Mouse (Mus musculus) liver, postnatal 0 days (tissue): ENCODE data around the gene Vmn2r84. TPM values are rescaled to one million over a fixed set of nuclear protein-coding genes. Genes with fewer than 3 reads are reported as not detected.
"Not testable (repeated sequence)": the region's sequence is repeated elsewhere in the genome, so short reads cannot be mapped to it uniquely, and the experiment has no call there.

ENCODE experiments used
- ATAC-seq: fragments of 200-750 bp; cut with Nextera tagmentation; 2 replicates; pipeline ENCODE4 v1.8.0; 2017; ENCODE audit warnings: mild to moderate bottlenecking, moderate library complexity
- DNase-seq: peaks from one replicate; pipeline ENCODE4 v3.0.0-alpha.2; 2016
- H3K27ac ChIP-seq: fragments of 300-500 bp; sonication (generic); 2 replicates; pipeline ENCODE4 v1.5.1; 2014; ENCODE audit warnings: antibody characterized with exemption, moderate library complexity, mild to moderate bottlenecking, low read depth
- H3K27me3 ChIP-seq: fragments of 300-500 bp; sonication (generic); 2 replicates; pipeline ENCODE4 v1.6.1; 2014; ENCODE audit warnings: low read length, control low read depth, mixed read lengths; ENCODE audit not compliant: insufficient read depth
- H3K36me3 ChIP-seq: fragments of 300-500 bp; sonication (generic); replicated peaks from 2 replicates; pipeline ENCODE4 v1.6.1; 2014; ENCODE audit warnings: mild to moderate bottlenecking, control low read depth, low read length, moderate library complexity, mixed read lengths; ENCODE audit not compliant: insufficient read depth
- H3K4me1 ChIP-seq: fragments of 300-500 bp; sonication (generic); 2 replicates; pipeline ENCODE4 v1.6.1; 2014; ENCODE audit warnings: antibody characterized with exemption, mild to moderate bottlenecking, control low read depth; ENCODE audit not compliant: insufficient read depth
- H3K4me2 ChIP-seq: fragments of 300-500 bp; sonication (generic); 2 replicates; pipeline ENCODE4 v1.6.1; 2014; ENCODE audit warnings: low read depth, mild to moderate bottlenecking, low read length, moderate library complexity, mixed read lengths
- H3K4me3 ChIP-seq: fragments of 300-500 bp; sonication (generic); 2 replicates; pipeline ENCODE4 v1.5.1; 2014; ENCODE audit warnings: low read depth, low read length
- H3K9ac ChIP-seq: fragments of 300-500 bp; sonication (generic); replicated peaks from 2 replicates; pipeline ENCODE4 v1.6.1; 2014; ENCODE audit warnings: mild to moderate bottlenecking, moderate library complexity
- H3K9me3 ChIP-seq: fragments of 300-500 bp; sonication (generic); 2 replicates; pipeline ENCODE4 v1.6.1; 2016; ENCODE audit warnings: mild to moderate bottlenecking, control low read depth, low read length, mixed read lengths
- CTCF ChIP-seq: sonication (generic); IDR thresholded peaks from 2 replicates; pipeline ENCODE4 v1.5.1; 2016; ENCODE audit warnings: antibody characterized with exemption, low read depth
- EP300 ChIP-seq: IDR thresholded peaks from 2 replicates; pipeline ENCODE4 v1.6.1; 2016; ENCODE audit warnings: antibody characterized with exemption, low read depth, mild to moderate bottlenecking
- WGBS: fragments of 180-500 bp; shearing (Covaris S2); extraction: QIAGEN DNeasy Blood & Tissue Kit; methylation state at CpG from one replicate; pipeline ENCODE4 v1.1.7; 2014; ENCODE audit not compliant: insufficient replicate concordance; 5-methylcytosine and 5-hydroxymethylcytosine counted together
- polyA plus RNA-seq: library from polyadenylated mRNA; unstranded; fragments of >200 nt; fragmentation: Nextera tagmentation; extraction: Ambion mirVana; gene quantifications from 2 replicates; pipeline ENCODE4 v1.2.1, GENCODE M21; 2015

Gene Vmn2r84
- polyA plus RNA-seq = 0.01 TPM in 2 replicates

- Histone ChIP-seq H3K27me3 (no peaks in the 10 kb centered on the region), H3K4me1 (no peaks in the 10 kb centered on the region), H3K9me3 (no peaks in the 10 kb centered on the region), H3K4me2 (no peak within 1 kb of the TSS), H3K27ac (no peak within 1 kb of the TSS), H3K9ac (no peak within 1 kb of the TSS), H3K36me3 (no peaks in the 10 kb centered on the region), H3K4me3 (no peak within 1 kb of the TSS)
- TF ChIP-seq EP300 (no peak), CTCF (no peak)
- ATAC-seq (no peak), DNase-seq (no peak)
These were observed at the start of gene Vmn2r84 for GRCm38 (mm10) chr10:130394232-130394631. Vmn2r84 (minus strand) TSS chr10:130394332.

GRCm38 (mm10) chr10:130434185-130434898 is 40.2 kb upstream of the Vmn2r84 start:
- not testable (repeated sequence) for H3K9me3 ChIP-seq, H3K27ac ChIP-seq, ATAC-seq, H3K4me1 ChIP-seq, H3K4me3 ChIP-seq, H3K4me2 ChIP-seq, H3K27me3 ChIP-seq, H3K9ac ChIP-seq, DNase-seq, H3K36me3 ChIP-seq
- WGBS = 77% methylated on average over 11 of the region's 11 CpGs

GRCm38 (mm10) chr10:130429603-130430002 is 35.5 kb upstream of the Vmn2r84 start, which contains the start of gene Vmn2r85:
Vmn2r85 (minus strand) TSS chr10:130429703.
- not testable (repeated sequence) for H3K36me3 ChIP-seq, H3K27me3 ChIP-seq, H3K4me3 ChIP-seq, H3K4me2 ChIP-seq, H3K4me1 ChIP-seq, H3K9ac ChIP-seq, H3K27ac ChIP-seq, ATAC-seq, DNase-seq, H3K9me3 ChIP-seq

GRCm38 (mm10) chr10:130422368-130422767 is 28.2 kb upstream of the Vmn2r84 start:
- not testable (repeated sequence) for H3K36me3 ChIP-seq, H3K4me2 ChIP-seq, DNase-seq, H3K27ac ChIP-seq, ATAC-seq, H3K4me3 ChIP-seq, H3K9me3 ChIP-seq, H3K9ac ChIP-seq, H3K27me3 ChIP-seq, H3K4me1 ChIP-seq
- 54% methylated on average over 2 of the region's 2 CpGs for WGBS

- no peak for ATAC-seq
- no peak for TF ChIP-seq EP300
- no peak for TF ChIP-seq CTCF
- Histone ChIP-seq H3K27ac (no peak overlapping the region), H3K27me3 (no peaks in the 10 kb centered on the region), H3K4me3 (no peak overlapping the region), H3K36me3 (no peaks in the 10 kb centered on the region), H3K9ac (no peak overlapping the region), H3K9me3 (no peaks in the 10 kb centered on the region), H3K4me1 (no peaks in the 10 kb centered on the region), H3K4me2 (no peak overlapping the region)
- no peak for DNase-seq
- 67% methylated on average over 3 of the region's 3 CpGs for WGBS
These were observed 26.3 kb upstream of the Vmn2r84 start for GRCm38 (mm10) chr10:130420401-130420800.

GRCm38 (mm10) chr10:130419954-130420353 is 25.8 kb upstream of the Vmn2r84 start:
- H3K9me3 ChIP-seq, DNase-seq, ATAC-seq, H3K27ac ChIP-seq, H3K4me3 ChIP-seq, H3K4me2 ChIP-seq, H3K36me3 ChIP-seq, H3K27me3 ChIP-seq, H3K4me1 ChIP-seq, H3K9ac ChIP-seq: not testable (repeated sequence)
- WGBS = 64% methylated on average over 2 of the region's 2 CpGs

- not testable (repeated sequence) for H3K36me3 ChIP-seq, H3K27me3 ChIP-seq, H3K4me3 ChIP-seq, H3K4me2 ChIP-seq, H3K27ac ChIP-seq, H3K4me1 ChIP-seq, DNase-seq, H3K9me3 ChIP-seq, H3K9ac ChIP-seq, ATAC-seq
These were observed 22.2 kb upstream of the Vmn2r84 start for GRCm38 (mm10) chr10:130416352-130416751.

GRCm38 (mm10) chr10:130412167-130412698 is 18.1 kb upstream of the Vmn2r84 start:
- H3K36me3 ChIP-seq, ATAC-seq, H3K27ac ChIP-seq, H3K9ac ChIP-seq, DNase-seq, H3K4me2 ChIP-seq, H3K9me3 ChIP-seq, H3K4me1 ChIP-seq, H3K27me3 ChIP-seq, H3K4me3 ChIP-seq: not testable (repeated sequence)
- 60% methylated on average over 18 of the region's 35 CpGs for WGBS
